Mouse (Mus musculus): ENCODE results near the gene Ccdc70. TPM values are rescaled to one million over a fixed set of nuclear protein-coding genes. Genes with fewer than 3 reads are reported as not detected.

The Ccdc70 gene
- total RNA-seq, 2 experiments from 2014 or later: not detected

DNA sequence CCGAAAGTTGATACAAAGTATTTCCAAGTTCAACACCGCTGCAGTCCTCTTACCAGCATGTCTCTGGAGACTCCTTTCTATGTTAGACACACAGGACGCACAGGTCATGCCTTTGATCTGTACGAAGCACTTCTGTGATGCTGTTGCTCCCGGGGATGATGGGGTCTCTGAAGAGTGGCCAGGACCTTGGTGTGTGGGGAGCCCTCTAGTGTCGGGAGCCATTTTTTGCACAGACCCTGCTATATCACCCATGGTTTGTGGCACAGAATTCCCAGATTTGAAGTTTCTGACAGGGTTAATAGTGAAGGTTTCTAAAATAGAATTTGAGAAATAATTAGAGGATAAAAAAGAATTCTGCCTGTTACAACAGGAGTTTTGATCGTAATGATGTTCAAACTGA lies 52.7 kb downstream of the Ccdc70 start:
- no peak for ATAC-seq (replicated peaks; ENCODE audit: poor library complexity, severe bottlenecking)

Other genes with a start within 250 kb of the Ccdc70 start
- not detected in 2 replicates for gene Defa24, start 235.3 kb upstream of the Ccdc70 start, total RNA-seq (2014; fragmentation: Nextera tagmentation)
- gene Defa24, start 235.3 kb upstream of the Ccdc70 start, total RNA-seq (2017): not detected in 2 replicates
- gene Defb50, start 146.2 kb upstream of the Ccdc70 start, total RNA-seq (2014; fragmentation: Nextera tagmentation): not detected in 2 replicates
- not detected in 2 replicates for gene Defb50, start 146.2 kb upstream of the Ccdc70 start, total RNA-seq (2017)
- not detected in 2 replicates for gene Defb2, start 129.8 kb upstream of the Ccdc70 start, total RNA-seq (2014; fragmentation: Nextera tagmentation)
- not detected in 2 replicates for gene Defb2, start 129.8 kb upstream of the Ccdc70 start, total RNA-seq (2017)
- not detected in 2 replicates for gene Defb10, start 110.9 kb upstream of the Ccdc70 start, total RNA-seq (2014; fragmentation: Nextera tagmentation)
- gene Defb10, start 110.9 kb upstream of the Ccdc70 start, total RNA-seq (2017): not detected in 2 replicates
- gene Defb9, start 84.4 kb upstream of the Ccdc70 start, total RNA-seq (2014; fragmentation: Nextera tagmentation): not detected in 2 replicates
- gene Defb9, start 84.4 kb upstream of the Ccdc70 start, total RNA-seq (2017): not detected in 2 replicates
- not detected in 2 replicates for gene Defb11, start 63.4 kb upstream of the Ccdc70 start, total RNA-seq (2014; fragmentation: Nextera tagmentation)
- not detected in 2 replicates for gene Defb11, start 63.4 kb upstream of the Ccdc70 start, total RNA-seq (2017)
- not detected in 2 replicates for gene Defb15, start 37.1 kb upstream of the Ccdc70 start, total RNA-seq (2014; fragmentation: Nextera tagmentation)
- gene Defb15, start 37.1 kb upstream of the Ccdc70 start, total RNA-seq (2017): not detected in 2 replicates
- not detected in 2 replicates for gene Defb35, start 31.4 kb upstream of the Ccdc70 start, total RNA-seq (2014; fragmentation: Nextera tagmentation)
- not detected in 2 replicates for gene Defb35, start 31.4 kb upstream of the Ccdc70 start, total RNA-seq (2017)
- not detected in 2 replicates for gene Defb13, start 23.0 kb upstream of the Ccdc70 start, total RNA-seq (2014; fragmentation: Nextera tagmentation)
- not detected in 2 replicates for gene Defb13, start 23.0 kb upstream of the Ccdc70 start, total RNA-seq (2017)
- not detected in 2 replicates for gene Fam90a1a, start 11.1 kb upstream of the Ccdc70 start, total RNA-seq (2014; fragmentation: Nextera tagmentation)
- not detected in 2 replicates for gene Fam90a1a, start 11.1 kb upstream of the Ccdc70 start, total RNA-seq (2017)
- gene Atp7b, start 90.5 kb downstream of the Ccdc70 start, total RNA-seq (2014; fragmentation: Nextera tagmentation): 0.32 and 0.53 TPM in 2 replicates
- gene Atp7b, start 90.5 kb downstream of the Ccdc70 start, total RNA-seq (2017): 0.22 and 0.31 TPM in 2 replicates
- 9.6 and 11.4 TPM in 2 replicates for gene Alg11, start 90.9 kb downstream of the Ccdc70 start, total RNA-seq (2014; fragmentation: Nextera tagmentation)
- 13.5 and 19.4 TPM in 2 replicates for gene Alg11, start 90.9 kb downstream of the Ccdc70 start, total RNA-seq (2017)
- gene Nek5, start 155.3 kb downstream of the Ccdc70 start, total RNA-seq (2014; fragmentation: Nextera tagmentation): not detected in 2 replicates
- not detected in 2 replicates for gene Nek5, start 155.3 kb downstream of the Ccdc70 start, total RNA-seq (2017)
- gene Nek3, start 196.7 kb downstream of the Ccdc70 start, total RNA-seq (2014; fragmentation: Nextera tagmentation): 1.1 and 1.9 TPM in 2 replicates
- 3.1 and 7.2 TPM in 2 replicates for gene Nek3, start 196.7 kb downstream of the Ccdc70 start, total RNA-seq (2017)
- 35.7 and 43.3 TPM in 2 replicates for gene Ckap2, start 216.0 kb downstream of the Ccdc70 start, total RNA-seq (2014; fragmentation: Nextera tagmentation)
- 32.7 and 39.6 TPM in 2 replicates for gene Ckap2, start 216.0 kb downstream of the Ccdc70 start, total RNA-seq (2017)
- 30.2 and 45.5 TPM in 2 replicates for gene Vps36, start 223.0 kb downstream of the Ccdc70 start, total RNA-seq (2014; fragmentation: Nextera tagmentation)
- 44.6 and 50.3 TPM in 2 replicates for gene Vps36, start 223.0 kb downstream of the Ccdc70 start, total RNA-seq (2017)